Mouse (Mus musculus): ENCODE results near the gene Cdk16.
A peak's percentile ranks its signal among the peaks of the same experiment; 100 is the strongest.

DNA sequence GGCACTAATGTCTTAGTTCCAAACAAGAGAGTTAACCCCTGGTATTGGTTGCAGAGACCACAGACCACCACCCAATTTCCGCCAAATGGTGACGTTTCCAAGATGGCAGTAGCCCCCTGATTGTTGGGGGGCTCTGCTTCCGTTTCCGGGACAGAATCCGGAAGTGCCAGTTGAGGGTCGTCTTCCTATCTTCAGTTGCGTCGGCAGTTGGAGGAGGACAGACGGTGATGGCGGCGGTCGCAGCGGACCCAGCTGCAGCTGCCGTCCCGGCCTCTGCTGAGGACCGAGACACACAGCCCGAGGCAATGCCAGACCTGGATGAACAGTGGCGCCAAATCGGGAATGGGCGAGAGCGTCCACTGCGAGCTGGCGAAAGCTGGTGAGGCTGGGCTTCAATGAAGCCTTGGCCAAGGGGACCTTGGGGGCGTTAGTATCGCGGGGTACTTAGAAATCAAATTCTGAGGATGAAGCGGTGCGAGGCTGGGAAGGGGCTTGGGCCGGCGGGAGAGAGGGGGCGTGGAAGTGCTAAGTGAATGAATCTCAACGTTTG, 16.1 kb downstream of the Cdk16 start, which contains the start of gene Usp11:
- TF ChIP-seq CTCF (IDR thresholded peaks at IDR 0.05; ENCODE audit: borderline replicate concordance, insufficient read depth, low read length) (no peak), POLR2A (IDR thresholded peaks at IDR 0.05; ENCODE audit: low read depth, low read length) (peak; percentile 51)

All from embryonic fibroblast, embryonic 13.5 days (primary cell).